Mouse (Mus musculus) CD4-positive naive resting alpha-beta T cell, adult 76 days (primary cell): ENCODE results near the gene Hadh. TPM values are rescaled to one million over a fixed set of nuclear protein-coding genes. Genes with fewer than 3 reads are reported as not detected.

ENCODE experiments used
- total RNA-seq: library from RNA; stranded (reverse); gene quantifications from one replicate; pipeline ENCODE4 v1.2.4, GENCODE M21; 2023

The Hadh gene
- total RNA-seq, result 23.7 TPM

DNA sequence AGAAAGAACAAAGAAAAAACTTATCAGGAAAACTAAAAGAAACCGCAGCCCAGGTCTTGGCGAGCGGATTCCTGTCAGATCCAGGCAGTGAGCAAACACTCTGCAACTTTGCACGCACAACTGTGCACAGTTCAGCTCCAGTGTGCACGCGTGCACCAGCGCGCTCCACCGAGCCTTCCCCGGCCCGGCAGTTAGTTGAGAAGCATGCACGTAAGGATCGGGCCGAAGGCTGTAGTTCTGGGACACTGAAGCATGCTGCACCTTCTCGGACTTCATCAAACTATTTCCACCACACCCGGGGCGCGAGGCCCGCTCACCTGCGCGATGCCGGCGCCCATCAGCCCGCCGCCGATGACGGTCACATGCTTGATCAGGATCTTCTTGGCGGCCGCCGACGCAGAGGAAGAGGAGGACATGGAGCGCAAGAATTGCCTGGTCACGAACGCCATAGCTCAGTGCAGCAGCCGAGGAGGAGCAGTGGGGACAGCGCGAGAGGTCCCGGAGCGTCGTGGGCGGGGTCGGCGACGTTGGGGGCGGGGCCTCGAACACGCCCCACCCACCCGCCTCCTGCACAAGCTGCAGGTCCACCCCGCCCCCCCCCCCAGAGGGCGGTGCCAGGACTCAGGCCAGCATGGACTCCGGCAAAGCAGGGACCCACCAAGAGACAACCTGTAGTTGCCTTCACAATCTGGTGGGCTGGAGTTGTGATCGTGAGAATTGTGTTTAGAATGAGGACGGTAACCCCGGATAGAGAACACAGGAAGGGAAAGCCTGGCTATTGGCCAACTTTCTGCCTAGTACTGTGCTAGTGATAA lies at the start of gene Hadh:
Gene Hadh (minus strand): TSS at position 543 of the 815 bp plus-strand sequence.

DNA sequence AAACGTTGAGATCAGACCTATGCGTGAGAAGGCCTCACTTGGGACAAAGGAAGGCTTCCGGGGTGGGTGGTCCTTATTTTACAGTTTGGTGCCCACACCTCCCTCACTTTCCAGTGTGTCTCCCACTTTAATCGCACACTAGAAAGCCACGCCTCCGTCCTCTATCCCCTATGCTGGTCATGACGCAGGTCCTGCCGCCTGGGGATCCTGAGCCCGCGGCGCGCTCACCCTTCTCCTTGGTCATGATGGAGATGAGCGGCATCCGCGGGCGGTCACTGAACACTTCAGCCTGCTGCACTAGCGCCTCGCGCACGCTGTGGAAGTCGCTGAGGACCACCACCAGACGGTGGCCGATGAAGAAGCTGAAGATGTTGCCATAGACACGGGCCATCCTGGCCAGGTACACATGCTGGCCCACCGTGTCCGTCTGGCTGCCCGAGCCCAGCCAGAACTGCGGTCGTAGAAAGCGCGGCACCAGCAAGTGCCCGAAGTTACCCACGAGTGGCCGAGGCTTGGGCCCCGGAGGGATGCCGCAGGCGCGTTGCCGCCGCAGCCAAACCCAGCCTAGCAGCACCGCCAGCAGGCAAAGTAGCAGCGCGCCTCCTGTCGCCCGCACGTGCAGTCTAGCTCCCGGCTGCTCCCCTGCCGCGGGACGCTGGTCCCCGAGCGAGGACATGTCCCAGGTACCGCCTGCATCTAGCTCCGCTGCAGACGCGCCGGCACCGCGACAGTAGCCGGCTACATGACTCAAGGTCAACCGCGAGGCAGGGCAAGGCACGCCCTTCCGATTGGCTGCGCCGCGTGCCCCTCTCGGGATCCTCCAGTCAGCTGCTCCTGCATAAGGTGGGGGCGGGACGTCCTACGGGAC lies 30.8 kb upstream of the Hadh start, which contains the start of gene Cyp2u1:
Gene Cyp2u1 (minus strand): TSS at position 776 of the 868 bp plus-strand sequence.

Other genes with a start within 250 kb of the Hadh start
- 898 TPM for gene Lef1, start 161.6 kb downstream of the Hadh start, total RNA-seq
- gene Cyp2u1, start 31.1 kb upstream of the Hadh start, total RNA-seq, result 0.56 TPM
- 0.70 TPM for gene Sgms2, start 219.3 kb upstream of the Hadh start, total RNA-seq